Mouse (Mus musculus): ENCODE data around the gene Bcl2l13. TPM values are rescaled to one million over a fixed set of nuclear protein-coding genes. Genes with fewer than 3 reads are reported as not detected.
A peak's percentile ranks its signal among the peaks of the same experiment; 100 is the strongest.

Gene Bcl2l13
- polyA plus RNA-seq, 1 experiment from 2014 or later = 34.3 TPM

GRCm38 (mm10) chr6:120930450-120931306 lies 94.7 kb downstream of the Bcl2l13 start:
- Histone ChIP-seq H3K4me3 (replicated peaks) (no peak overlapping the region), H3K27ac (replicated peaks) (no peak overlapping the region), H3K27me3 (no peaks in the 10 kb centered on the region), H3K36me3 (replicated peaks) (peaks cover 46% of the 10 kb centered on the region), H3K4me1 (replicated peaks) (peaks cover 33% of the 10 kb centered on the region), H3K4me2 (no peak overlapping the region), H3K9ac (no peak overlapping the region), H3K9me3 (replicated peaks) (no peaks in the 10 kb centered on the region)
- ATAC-seq (ENCODE audit: insufficient read depth) = 0 out of 2 replicates have a peak, but pooled peaks have one; percentile 19
- 55% methylated on average over 6 of the region's 6 CpGs for WGBS (ENCODE audit: insufficient replicate concordance)

DNA sequence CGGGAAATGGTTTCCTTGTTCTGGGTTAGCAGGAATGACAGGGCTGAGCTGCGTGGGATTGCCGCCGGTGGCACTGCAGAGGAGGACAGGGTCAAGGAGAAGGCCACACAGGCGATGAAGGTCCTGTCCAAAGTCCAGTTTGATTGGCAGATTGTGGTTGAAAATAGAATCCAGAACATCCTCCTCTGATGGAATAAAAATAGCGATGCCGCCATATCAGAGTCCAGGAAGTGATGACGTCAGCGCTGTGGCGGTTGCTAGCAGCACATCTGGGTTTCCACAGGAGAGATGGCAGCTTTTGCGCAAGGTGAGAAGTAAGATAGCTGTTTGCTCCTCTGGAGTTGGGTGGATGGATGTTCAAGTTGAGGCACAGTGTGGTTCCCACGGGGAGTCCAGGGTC lies 96.6 kb downstream of the Bcl2l13 start:
- no peak for ATAC-seq (ENCODE audit: insufficient read depth)
- H3K4me2 ChIP-seq = no peak overlapping the region
- 68% methylated on average over 12 of the region's 12 CpGs for WGBS (ENCODE audit: insufficient replicate concordance)

GRCm38 (mm10) chr6:120933670-120934069 lies 97.7 kb downstream of the Bcl2l13 start:
- Histone ChIP-seq H3K9me3 (replicated peaks) (no peaks in the 10 kb centered on the region), H3K4me1 (replicated peaks) (peaks cover 29% of the 10 kb centered on the region), H3K27ac (replicated peaks) (no peak overlapping the region), H3K4me3 (replicated peaks) (no peak overlapping the region), H3K9ac (no peak overlapping the region), H3K27me3 (no peaks in the 10 kb centered on the region), H3K36me3 (replicated peaks) (peaks cover 46% of the 10 kb centered on the region), H3K4me2 (no peak overlapping the region)
- ATAC-seq (ENCODE audit: insufficient read depth) = no peak
- WGBS (ENCODE audit: insufficient replicate concordance) = 85% methylated on average over 7 of the region's 7 CpGs

More for the DNA sequence above, 96.6 kb downstream of the Bcl2l13 start:
- Histone ChIP-seq H3K9me3 (replicated peaks) (no peaks in the 10 kb centered on the region), H3K4me1 (replicated peaks) (peaks cover 25% of the 10 kb centered on the region), H3K36me3 (replicated peaks) (peaks cover 46% of the 10 kb centered on the region), H3K9ac (no peak overlapping the region), H3K4me3 (replicated peaks) (no peak overlapping the region), H3K27ac (replicated peaks) (no peak overlapping the region), H3K27me3 (no peaks in the 10 kb centered on the region)

- no peak overlapping the region for H3K4me3 ChIP-seq (replicated peaks)
- 77% methylated on average over 4 of the region's 4 CpGs for WGBS (ENCODE audit: insufficient replicate concordance)
- H3K4me1 ChIP-seq (replicated peaks) = peaks cover 29% of the 10 kb centered on the region
Measured at GRCm38 (mm10) chr6:120934176-120934575, 98.2 kb downstream of the Bcl2l13 start.

GRCm38 (mm10) chr6:120937104-120937617 lies 101.1 kb downstream of the Bcl2l13 start:
- ATAC-seq (ENCODE audit: insufficient read depth) = no peak
- 79% methylated on average over 16 of the region's 16 CpGs for WGBS (ENCODE audit: insufficient replicate concordance)
- Histone ChIP-seq H3K27ac (replicated peaks) (no peak overlapping the region), H3K27me3 (no peaks in the 10 kb centered on the region), H3K4me3 (replicated peaks) (no peak overlapping the region), H3K9ac (no peak overlapping the region), H3K9me3 (replicated peaks) (no peaks in the 10 kb centered on the region), H3K4me2 (no peak overlapping the region), H3K4me1 (replicated peaks) (peaks cover 8% of the 10 kb centered on the region), H3K36me3 (replicated peaks) (peaks cover 28% of the 10 kb centered on the region)

More at GRCm38 (mm10) chr6:120934176-120934575, 98.2 kb downstream of the Bcl2l13 start:
- Histone ChIP-seq H3K27ac (replicated peaks) (no peak overlapping the region), H3K36me3 (replicated peaks) (peaks cover 42% of the 10 kb centered on the region), H3K9ac (no peak overlapping the region), H3K27me3 (no peaks in the 10 kb centered on the region), H3K9me3 (replicated peaks) (no peaks in the 10 kb centered on the region), H3K4me2 (no peak overlapping the region)
- no peak for ATAC-seq (ENCODE audit: insufficient read depth)

GRCm38 (mm10) chr6:120937999-120938608 lies 102.1 kb downstream of the Bcl2l13 start:
- H3K4me2 ChIP-seq = no peak overlapping the region
- no peaks in the 10 kb centered on the region for H3K9me3 ChIP-seq (replicated peaks)
- no peak overlapping the region for H3K9ac ChIP-seq
- ATAC-seq (ENCODE audit: insufficient read depth) = no peak
- no peaks in the 10 kb centered on the region for H3K27me3 ChIP-seq
- H3K4me1 ChIP-seq (replicated peaks) = peaks cover 8% of the 10 kb centered on the region
- H3K4me3 ChIP-seq (replicated peaks) = no peak overlapping the region
- 76% methylated on average over 11 of the region's 11 CpGs for WGBS (ENCODE audit: insufficient replicate concordance)
- no peak overlapping the region for H3K27ac ChIP-seq (replicated peaks)
- peaks cover 23% of the 10 kb centered on the region for H3K36me3 ChIP-seq (replicated peaks)

GRCm38 (mm10) chr6:120938763-120939450 lies 102.9 kb downstream of the Bcl2l13 start:
- no peak overlapping the region for H3K9ac ChIP-seq
- peaks cover 12% of the 10 kb centered on the region; the same call in 1 of the 2 replicates for H3K4me1 ChIP-seq (replicated peaks)
- no peaks in the 10 kb centered on the region for H3K27me3 ChIP-seq
- H3K4me3 ChIP-seq (replicated peaks) = no peak overlapping the region
- 82% methylated on average over 12 of the region's 12 CpGs for WGBS (ENCODE audit: insufficient replicate concordance)
- no peak overlapping the region for H3K4me2 ChIP-seq
- H3K27ac ChIP-seq (replicated peaks) = no peak overlapping the region
- ATAC-seq (ENCODE audit: insufficient read depth) = no peak
- no peaks in the 10 kb centered on the region for H3K9me3 ChIP-seq (replicated peaks)
- peaks cover 18% of the 10 kb centered on the region for H3K36me3 ChIP-seq (replicated peaks)

- ATAC-seq (ENCODE audit: insufficient read depth) = no peak
- Histone ChIP-seq H3K4me1 (replicated peaks) (peaks cover 12% of the 10 kb centered on the region; the same call in 1 of the 2 replicates), H3K27ac (replicated peaks) (no peak overlapping the region), H3K36me3 (replicated peaks) (peaks cover 9% of the 10 kb centered on the region), H3K9ac (no peak overlapping the region), H3K27me3 (no peaks in the 10 kb centered on the region), H3K4me2 (no peak overlapping the region), H3K9me3 (replicated peaks) (no peaks in the 10 kb centered on the region), H3K4me3 (replicated peaks) (no peak overlapping the region)
- WGBS (ENCODE audit: insufficient replicate concordance) = 84% methylated on average over 3 of the region's 3 CpGs
Measured at GRCm38 (mm10) chr6:120939783-120940182, 103.8 kb downstream of the Bcl2l13 start.

DNA sequence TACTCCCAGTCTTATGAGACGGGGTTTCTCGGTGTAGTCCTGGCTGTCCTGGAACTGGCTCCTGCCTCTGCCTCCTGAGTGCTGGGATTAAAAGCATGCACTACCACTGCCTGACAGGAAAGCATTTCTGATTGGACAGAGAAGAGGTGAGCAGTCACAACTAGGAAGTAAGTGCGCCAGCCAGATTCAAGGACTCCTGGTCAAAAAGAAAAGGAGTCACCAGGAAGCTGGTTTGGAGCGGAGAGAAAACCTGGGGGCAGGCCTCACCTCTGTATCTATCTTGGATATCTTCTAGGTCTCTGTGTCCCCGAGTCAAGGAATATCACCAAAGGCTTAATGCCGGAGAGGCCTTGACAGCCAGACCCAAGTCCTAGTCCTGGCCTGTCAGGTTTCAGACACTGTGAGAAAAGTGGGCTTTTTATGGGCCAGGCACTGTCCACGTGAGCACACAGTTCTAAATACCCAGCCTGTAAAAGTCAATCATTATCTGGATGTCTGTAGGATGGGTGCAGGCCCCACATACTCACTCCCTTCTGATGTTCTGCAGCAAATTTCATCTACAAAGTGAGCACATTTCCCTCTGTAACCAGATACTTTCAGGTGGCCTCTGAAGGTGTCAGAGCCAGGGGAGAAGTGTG lies 104.6 kb downstream of the Bcl2l13 start:
- no peak for ATAC-seq (ENCODE audit: insufficient read depth)
- Histone ChIP-seq H3K27me3 (no peaks in the 10 kb centered on the region), H3K27ac (replicated peaks) (no peak overlapping the region), H3K4me2 (no peak overlapping the region), H3K4me3 (replicated peaks) (no peak overlapping the region), H3K9ac (no peak overlapping the region), H3K36me3 (replicated peaks) (peaks cover 13% of the 10 kb centered on the region), H3K4me1 (replicated peaks) (peaks cover 12% of the 10 kb centered on the region; the same call in 1 of the 2 replicates), H3K9me3 (replicated peaks) (no peaks in the 10 kb centered on the region)
- WGBS (ENCODE audit: insufficient replicate concordance) = 80% methylated on average over 7 of the region's 7 CpGs

DNA sequence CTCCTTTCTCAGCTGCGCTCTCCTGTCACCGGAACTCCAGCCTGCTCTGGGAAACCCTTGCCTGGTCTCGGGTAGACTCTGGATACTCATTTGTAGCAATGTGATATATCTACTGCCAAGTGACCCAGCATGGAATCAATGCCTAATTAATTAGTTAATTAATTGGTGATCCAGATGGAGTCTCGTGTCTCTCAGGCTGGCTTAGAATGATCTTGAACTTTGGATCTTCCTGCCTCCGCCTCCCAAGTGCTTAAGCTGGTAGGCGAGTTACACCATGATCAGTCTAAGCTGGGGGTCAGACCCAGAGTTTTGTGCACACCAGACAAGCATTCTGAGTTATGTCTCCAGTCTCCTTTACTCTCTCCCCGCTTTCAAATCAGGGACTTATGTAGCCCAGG lies 105.1 kb downstream of the Bcl2l13 start:
- peaks cover 12% of the 10 kb centered on the region; the same call in 1 of the 2 replicates for H3K4me1 ChIP-seq (replicated peaks)
- peaks cover 17% of the 10 kb centered on the region for H3K36me3 ChIP-seq (replicated peaks)
- H3K9me3 ChIP-seq (replicated peaks) = no peaks in the 10 kb centered on the region
- no peak overlapping the region for H3K9ac ChIP-seq
- no peaks in the 10 kb centered on the region for H3K27me3 ChIP-seq
- ATAC-seq (ENCODE audit: insufficient read depth) = no peak
- H3K4me2 ChIP-seq = no peak overlapping the region
- no peak overlapping the region for H3K4me3 ChIP-seq (replicated peaks)
- no peak overlapping the region for H3K27ac ChIP-seq (replicated peaks)
- WGBS (ENCODE audit: insufficient replicate concordance) = 88% methylated on average over 7 of the region's 7 CpGs
